Mouse (Mus musculus): ENCODE results near the gene Atrnl1. TPM values are rescaled to one million over a fixed set of nuclear protein-coding genes. Genes with fewer than 3 reads are reported as not detected.

Atrnl1 gene
- polyA plus RNA-seq, 1 experiment from 2014 or later: 11.0 TPM

DNA sequence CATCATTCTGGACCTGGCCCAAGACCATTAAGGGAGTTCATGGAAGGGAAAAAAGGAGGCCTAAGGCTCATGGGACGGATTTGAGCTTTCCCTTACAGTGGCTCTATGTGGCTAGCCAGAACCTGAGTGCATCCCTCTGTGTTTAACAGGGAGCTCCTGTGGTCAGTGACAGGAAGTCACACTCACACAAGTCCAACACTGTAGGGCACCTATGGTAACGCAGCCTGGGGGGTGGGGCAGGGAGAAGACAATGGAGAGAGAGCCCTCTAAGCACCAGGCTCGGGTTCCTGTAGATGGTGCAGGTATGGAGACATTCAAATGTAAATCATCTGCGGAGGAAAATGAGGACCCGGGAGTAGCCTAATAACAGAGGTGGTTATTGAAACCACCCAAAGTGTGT, 501.3 kb downstream of the Atrnl1 start:
- H3K4me1 ChIP-seq: peaks cover 5% of the 10 kb centered on the region; the same call in 1 of the 2 replicates
- H3K27ac ChIP-seq: no peak overlapping the region
- ATAC-seq (ENCODE audit: low FRiP score, low read depth): no peak
- no peak overlapping the region for H3K9ac ChIP-seq
- no peaks in the 10 kb centered on the region for H3K36me3 ChIP-seq
- 44% methylated on average over 5 of the region's 5 CpGs for WGBS
- H3K4me3 ChIP-seq: no peak overlapping the region
- H3K4me2 ChIP-seq (replicated peaks): no peak overlapping the region
- peaks cover 4% of the 10 kb centered on the region; the same call in 1 of the 2 replicates for H3K27me3 ChIP-seq (replicated peaks)
- H3K9me3 ChIP-seq: no peaks in the 10 kb centered on the region

GRCm38 (mm10) chr19:58113092-58113731, 502.4 kb downstream of the Atrnl1 start:
- peaks cover 4% of the 10 kb centered on the region; the same call in 1 of the 2 replicates for H3K27me3 ChIP-seq (replicated peaks)
- no peak overlapping the region for H3K27ac ChIP-seq
- no peaks in the 10 kb centered on the region for H3K4me1 ChIP-seq
- H3K9ac ChIP-seq: no peak overlapping the region
- no peaks in the 10 kb centered on the region for H3K36me3 ChIP-seq
- no peak overlapping the region for H3K4me3 ChIP-seq
- H3K9me3 ChIP-seq: no peaks in the 10 kb centered on the region
- WGBS: 72% methylated on average over 5 of the region's 5 CpGs
- ATAC-seq (ENCODE audit: low FRiP score, low read depth): peak; percentile 93
- no peak overlapping the region for H3K4me2 ChIP-seq (replicated peaks)

DNA sequence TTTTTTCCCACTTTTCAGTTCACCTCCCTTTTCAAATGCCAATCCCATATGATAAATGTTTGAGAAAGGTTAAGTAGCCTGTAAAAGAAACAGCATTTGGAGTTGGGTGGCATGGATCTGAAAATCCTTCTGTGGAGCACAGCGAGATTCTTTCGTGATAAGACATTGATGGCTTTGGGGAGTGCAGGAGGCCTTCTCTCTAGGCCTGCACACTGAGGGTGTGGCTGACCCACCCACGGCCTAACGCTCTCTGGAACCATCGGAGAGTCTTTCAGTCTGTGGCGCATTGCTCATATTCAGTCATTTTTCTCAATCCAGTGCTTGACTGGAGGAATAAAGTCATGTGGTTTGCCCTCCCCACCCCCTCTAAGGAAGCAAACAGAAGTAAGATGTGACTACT, 506.8 kb downstream of the Atrnl1 start:
- no peak overlapping the region for H3K4me2 ChIP-seq (replicated peaks)
- H3K36me3 ChIP-seq: no peaks in the 10 kb centered on the region
- no peak overlapping the region for H3K27ac ChIP-seq
- H3K9ac ChIP-seq: no peak overlapping the region
- no peak overlapping the region for H3K4me3 ChIP-seq
- ATAC-seq (ENCODE audit: low FRiP score, low read depth): no peak
- 94% methylated on average over 6 of the region's 6 CpGs for WGBS
- H3K4me1 ChIP-seq: peaks cover 8% of the 10 kb centered on the region; the same call in 1 of the 2 replicates
- no peaks in the 10 kb centered on the region; the same call in 1 of the 2 replicates for H3K27me3 ChIP-seq (replicated peaks)
- no peaks in the 10 kb centered on the region for H3K9me3 ChIP-seq

GRCm38 (mm10) chr19:58118141-58118835, 507.5 kb downstream of the Atrnl1 start:
- no peaks in the 10 kb centered on the region for H3K9me3 ChIP-seq
- no peaks in the 10 kb centered on the region for H3K36me3 ChIP-seq
- H3K4me2 ChIP-seq (replicated peaks): no peak overlapping the region
- H3K27ac ChIP-seq: no peak overlapping the region
- peaks cover 8% of the 10 kb centered on the region; the same call in 1 of the 2 replicates for H3K4me1 ChIP-seq
- H3K4me3 ChIP-seq: no peak overlapping the region
- H3K9ac ChIP-seq: no peak overlapping the region
- no peaks in the 10 kb centered on the region; the same call in 1 of the 2 replicates for H3K27me3 ChIP-seq (replicated peaks)
- 79% methylated on average over 19 of the region's 19 CpGs for WGBS
- peak; percentile 25; the same call in 1 of the 2 replicates for ATAC-seq (ENCODE audit: low FRiP score, low read depth)

DNA sequence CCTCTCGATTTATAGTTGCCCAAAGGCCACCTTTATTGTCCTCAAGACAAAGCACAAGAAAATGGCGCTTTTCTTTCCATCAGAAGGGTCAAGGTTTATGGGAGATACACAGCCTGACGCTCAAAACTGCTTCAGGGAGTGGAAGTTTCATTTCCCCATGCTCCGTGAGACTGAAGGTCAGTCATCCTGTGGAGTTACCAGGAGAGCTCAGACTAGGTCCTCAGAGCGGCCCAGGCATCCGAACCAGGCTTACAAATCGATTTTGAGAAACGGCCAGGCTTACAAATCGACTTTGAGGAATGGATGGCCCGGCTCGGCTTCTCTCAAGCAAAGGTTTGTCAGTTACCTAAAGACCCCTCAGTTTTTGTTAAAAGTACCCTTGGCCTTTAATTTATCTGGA, 508.0 kb downstream of the Atrnl1 start:
- Histone ChIP-seq H3K9ac (no peak overlapping the region), H3K4me2 (replicated peaks) (no peak overlapping the region), H3K9me3 (no peaks in the 10 kb centered on the region), H3K36me3 (no peaks in the 10 kb centered on the region), H3K27ac (no peak overlapping the region), H3K4me1 (peaks cover 8% of the 10 kb centered on the region; the same call in 1 of the 2 replicates), H3K27me3 (replicated peaks) (no peaks in the 10 kb centered on the region; the same call in 1 of the 2 replicates), H3K4me3 (no peak overlapping the region)
- WGBS: 60% methylated on average over 11 of the region's 11 CpGs
- no peak for ATAC-seq (ENCODE audit: low FRiP score, low read depth)

DNA sequence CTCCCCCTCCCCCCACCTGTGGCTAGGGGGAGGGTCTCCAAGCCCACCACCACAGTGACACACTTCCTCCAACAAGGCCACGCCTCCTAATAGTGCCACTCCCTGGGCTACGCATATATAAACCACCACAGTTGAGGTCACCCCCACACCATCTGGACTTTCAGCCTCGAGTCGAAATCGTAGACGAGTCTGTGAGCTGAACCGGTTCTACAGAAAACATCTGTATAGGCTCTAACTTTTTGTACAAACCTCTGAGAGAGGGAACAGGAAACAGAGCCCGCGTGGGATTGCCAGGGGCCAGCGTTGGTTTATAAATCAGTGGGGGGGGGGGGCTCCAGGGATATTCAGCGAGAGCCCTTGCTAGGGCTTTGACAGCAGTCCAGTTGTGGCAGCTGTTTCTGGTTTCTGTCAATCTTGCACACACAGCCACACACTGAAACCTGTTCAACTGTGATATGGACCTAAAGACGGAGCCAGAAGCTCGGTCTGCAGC, 508.9 kb downstream of the Atrnl1 start:
- WGBS: 62% methylated on average over 13 of the region's 13 CpGs
- H3K4me3 ChIP-seq: no peak overlapping the region

DNA sequence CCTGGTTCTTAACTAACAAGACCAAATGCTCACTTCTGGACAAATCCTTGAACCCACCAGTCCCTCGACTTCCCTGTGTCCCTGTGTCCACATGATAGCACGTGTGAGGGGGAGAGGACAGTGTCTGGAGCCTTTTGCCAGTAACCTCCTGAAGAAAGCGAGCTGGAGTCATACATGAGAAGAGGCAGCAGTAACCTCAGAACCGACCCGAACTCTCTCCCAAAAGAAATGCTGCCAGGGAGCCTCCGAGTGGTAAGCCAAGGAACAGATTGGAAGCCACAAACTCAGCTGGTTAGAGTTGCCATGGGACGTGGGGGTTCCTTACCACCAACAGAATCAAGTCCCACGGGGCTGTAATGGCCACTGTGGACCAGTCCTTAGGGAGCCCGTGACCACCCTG, 509.8 kb downstream of the Atrnl1 start:
- H3K27ac ChIP-seq: no peak overlapping the region
- WGBS: 92% methylated on average over 9 of the region's 9 CpGs
- H3K4me2 ChIP-seq (replicated peaks): no peak overlapping the region
- H3K4me1 ChIP-seq: peaks cover 19% of the 10 kb centered on the region
- H3K36me3 ChIP-seq: no peaks in the 10 kb centered on the region
- H3K9ac ChIP-seq: no peak overlapping the region
- no peaks in the 10 kb centered on the region for H3K9me3 ChIP-seq
- ATAC-seq (ENCODE audit: low FRiP score, low read depth): no peak
- no peak overlapping the region for H3K4me3 ChIP-seq
- H3K27me3 ChIP-seq (replicated peaks): no peaks in the 10 kb centered on the region; the same call in 1 of the 2 replicates

More for the DNA sequence above, 508.9 kb downstream of the Atrnl1 start:
- no peaks in the 10 kb centered on the region for H3K36me3 ChIP-seq
- H3K4me1 ChIP-seq: peaks cover 10% of the 10 kb centered on the region; the same call in 1 of the 2 replicates
- no peaks in the 10 kb centered on the region; the same call in 1 of the 2 replicates for H3K27me3 ChIP-seq (replicated peaks)
- no peak overlapping the region for H3K9ac ChIP-seq
- no peak for ATAC-seq (ENCODE audit: low FRiP score, low read depth)
- H3K4me2 ChIP-seq (replicated peaks): no peak overlapping the region
- no peak overlapping the region for H3K27ac ChIP-seq
- H3K9me3 ChIP-seq: no peaks in the 10 kb centered on the region

- Histone ChIP-seq H3K36me3 (no peaks in the 10 kb centered on the region), H3K9me3 (no peaks in the 10 kb centered on the region), H3K4me2 (replicated peaks) (no peak overlapping the region), H3K27me3 (replicated peaks) (no peaks in the 10 kb centered on the region; the same call in 1 of the 2 replicates), H3K27ac (no peak overlapping the region), H3K4me3 (no peak overlapping the region), H3K4me1 (peaks cover 29% of the 10 kb centered on the region), H3K9ac (no peak overlapping the region)
- 44% methylated on average over 6 of the region's 6 CpGs for WGBS
- ATAC-seq (ENCODE audit: low FRiP score, low read depth): no peak
These were observed 510.8 kb downstream of the Atrnl1 start for GRCm38 (mm10) chr19:58121628-58122027.

DNA sequence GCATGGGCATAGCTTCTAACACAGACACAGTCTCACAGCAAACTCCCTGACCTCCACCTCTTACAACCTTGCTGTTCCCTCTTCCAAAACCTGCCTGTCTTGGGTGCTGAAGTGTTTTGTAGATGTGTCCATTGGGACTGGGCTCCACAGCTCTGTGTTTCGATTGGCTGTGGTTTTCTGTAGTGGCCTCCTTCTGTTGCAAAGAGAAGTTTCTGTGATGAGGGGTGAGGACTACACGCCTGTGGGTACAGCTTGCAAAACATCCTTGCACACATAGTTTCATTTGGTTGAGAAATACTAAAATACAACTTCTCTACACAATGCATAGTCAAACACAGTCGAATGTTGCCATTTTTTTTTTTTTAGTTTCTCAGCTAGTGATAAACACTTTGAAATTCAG, 512.8 kb downstream of the Atrnl1 start:
- WGBS: 92% methylated on average over 3 of the region's 3 CpGs
- Histone ChIP-seq H3K4me2 (replicated peaks) (no peak overlapping the region), H3K4me3 (no peak overlapping the region), H3K4me1 (peaks cover 30% of the 10 kb centered on the region), H3K9me3 (no peaks in the 10 kb centered on the region), H3K27me3 (replicated peaks) (no peaks in the 10 kb centered on the region; the same call in 1 of the 2 replicates), H3K36me3 (no peaks in the 10 kb centered on the region), H3K27ac (no peak overlapping the region), H3K9ac (no peak overlapping the region)
- ATAC-seq (ENCODE audit: low FRiP score, low read depth): no peak

- WGBS: 58% methylated on average over 5 of the region's 5 CpGs
- Histone ChIP-seq H3K4me1 (peaks cover 30% of the 10 kb centered on the region), H3K4me3 (no peak overlapping the region), H3K27ac (no peak overlapping the region), H3K9me3 (no peaks in the 10 kb centered on the region), H3K9ac (no peak overlapping the region), H3K36me3 (no peaks in the 10 kb centered on the region), H3K4me2 (replicated peaks) (no peak overlapping the region), H3K27me3 (replicated peaks) (no peaks in the 10 kb centered on the region; the same call in 1 of the 2 replicates)
- no peak for ATAC-seq (ENCODE audit: low FRiP score, low read depth)
These were observed 513.7 kb downstream of the Atrnl1 start for GRCm38 (mm10) chr19:58124566-58124965.

DNA sequence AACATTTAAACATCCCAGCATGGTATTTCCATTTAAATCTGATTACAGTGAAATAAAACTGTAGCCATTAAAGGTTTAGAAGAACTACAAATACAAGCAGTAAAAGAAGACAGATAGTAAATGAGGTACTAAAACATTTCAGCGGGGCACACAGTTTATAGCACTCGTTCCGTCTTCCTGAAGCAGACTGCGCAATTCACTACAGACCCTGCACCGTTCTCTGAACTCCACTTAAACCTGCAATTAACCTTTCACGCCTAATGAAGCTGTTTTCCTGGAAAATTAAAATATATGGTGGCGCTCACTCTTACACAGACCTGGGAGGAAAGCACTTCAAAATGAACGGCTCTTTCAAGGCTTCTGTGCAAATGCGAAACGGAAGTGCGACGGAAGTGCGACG, 514.2 kb downstream of the Atrnl1 start:
- Histone ChIP-seq H3K4me2 (replicated peaks) (peak overlapping the region; percentile 36), H3K9me3 (no peaks in the 10 kb centered on the region), H3K27me3 (replicated peaks) (no peaks in the 10 kb centered on the region; the same call in 1 of the 2 replicates), H3K4me1 (peaks cover 30% of the 10 kb centered on the region), H3K36me3 (no peaks in the 10 kb centered on the region), H3K4me3 (no peak overlapping the region), H3K27ac (no peak overlapping the region), H3K9ac (no peak overlapping the region)
- peak; percentile 17; the same call in 1 of the 2 replicates for ATAC-seq (ENCODE audit: low FRiP score, low read depth)
- 27% methylated on average over 14 of the region's 14 CpGs for WGBS

GRCm38 (mm10) chr19:58131896-58132295, 521.1 kb downstream of the Atrnl1 start:
- 97% methylated on average over 9 of the region's 9 CpGs for WGBS

More at GRCm38 (mm10) chr19:58131896-58132295, 521.1 kb downstream of the Atrnl1 start:
- Histone ChIP-seq H3K27ac (no peak overlapping the region), H3K9me3 (no peaks in the 10 kb centered on the region), H3K4me2 (replicated peaks) (no peak overlapping the region), H3K27me3 (replicated peaks) (no peaks in the 10 kb centered on the region), H3K9ac (no peak overlapping the region), H3K4me1 (no peaks in the 10 kb centered on the region), H3K36me3 (no peaks in the 10 kb centered on the region; the same call in 1 of the 2 replicates), H3K4me3 (no peak overlapping the region)
- ATAC-seq (ENCODE audit: low FRiP score, low read depth): no peak
